Mouse (Mus musculus) C2C12 (cell line): ENCODE results near the gene Myo6.

ENCODE experiments used
- CEBPB ChIP-seq: IDR thresholded peaks from one replicate; pipeline ENCODE4 v1.6.1; 2011; ENCODE audit warnings: low read depth, mild to moderate bottlenecking, control low read depth, moderate library complexity
- CTCF ChIP-seq: IDR thresholded peaks from one replicate; pipeline ENCODE4 v1.5.1; 2011; ENCODE audit not compliant: control insufficient read depth, insufficient read depth, insufficient read length
- FOSL1 ChIP-seq: IDR thresholded peaks from one replicate; pipeline ENCODE4 v1.8.0; 2011; ENCODE audit warnings: mild to moderate bottlenecking, low read length; ENCODE audit not compliant: poor library complexity, insufficient read depth, severe bottlenecking
- MAX ChIP-seq: IDR thresholded peaks from one replicate; pipeline ENCODE4 v1.6.1; 2011; ENCODE audit warnings: mild to moderate bottlenecking, control low read depth
- MYOD1 ChIP-seq: IDR thresholded peaks from one replicate; pipeline ENCODE4 v1.6.1; 2011; ENCODE audit warnings: low read depth; ENCODE audit not compliant: control insufficient read depth, insufficient read length
- MYOG ChIP-seq: IDR thresholded peaks from one replicate; pipeline ENCODE4 v1.6.1; 2011; ENCODE audit not compliant: control insufficient read depth, insufficient read length; ENCODE audit errors: extremely low read depth
- USF1 ChIP-seq: IDR thresholded peaks from one replicate; pipeline ENCODE4 v1.6.1; 2011; ENCODE audit warnings: low read depth, mild to moderate bottlenecking, control low read depth, moderate library complexity

DNA sequence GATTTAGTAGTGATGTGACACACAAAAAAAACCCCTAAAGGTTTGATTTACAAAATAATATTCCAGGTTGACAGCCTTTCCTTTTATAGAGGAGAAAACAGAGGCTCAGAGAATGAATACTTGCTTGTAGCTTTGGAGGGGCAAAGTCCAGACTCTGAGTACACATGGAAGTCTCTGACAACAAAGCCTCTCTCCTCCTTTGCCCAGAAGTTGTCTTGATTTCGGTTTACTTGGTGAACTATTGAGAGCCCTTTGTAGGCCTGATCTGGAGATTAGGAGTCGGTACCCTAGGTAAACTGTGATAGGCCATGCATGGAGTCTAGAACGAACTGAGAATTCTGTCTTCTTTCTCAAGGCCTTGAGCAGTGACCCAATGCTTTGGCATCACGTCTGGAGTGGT lies 2.3 kb downstream of the Myo6 start:
- no peak for TF ChIP-seq CTCF
- no peak for TF ChIP-seq CEBPB
- no peak for TF ChIP-seq MYOG
- no peak for TF ChIP-seq MAX
- TF ChIP-seq FOSL1: no peak
- TF ChIP-seq USF1: no peak
- no peak for TF ChIP-seq MYOD1
